Mouse (Mus musculus) thymus, postnatal 14 days (tissue): ENCODE measurements around the gene Cers5.
A peak's percentile ranks its signal among the peaks of the same experiment; 100 is the strongest.
"Not testable (repeated sequence)": the region's sequence is repeated elsewhere in the genome, so short reads cannot be mapped to it uniquely, and the experiment has no call there.

ENCODE experiments used
- DNase-seq: peaks from one replicate; pipeline ENCODE4 v3.0.0; 2021

Gene Cers5

DNA sequence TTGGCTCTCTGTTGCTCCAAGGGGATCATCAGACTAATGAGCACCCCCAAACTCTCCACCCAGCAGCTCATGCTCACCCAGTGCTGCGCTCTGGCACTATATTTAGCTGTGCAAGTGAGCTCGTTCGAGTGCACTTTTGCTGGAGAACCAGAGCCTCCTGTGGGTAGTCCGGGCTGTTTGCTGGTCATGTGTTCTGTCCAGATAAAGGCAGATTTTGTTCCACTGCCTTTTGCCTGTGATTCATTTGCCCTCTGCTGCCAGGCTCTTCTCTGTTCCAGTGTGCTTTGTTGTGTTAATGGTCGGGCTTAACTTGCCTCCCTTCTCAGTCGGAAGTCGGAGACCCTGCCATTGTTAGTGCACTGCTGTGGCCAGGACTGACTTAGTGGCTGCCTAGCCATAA, 67.8 kb downstream of the Cers5 start:
- no peak for DNase-seq

DNA sequence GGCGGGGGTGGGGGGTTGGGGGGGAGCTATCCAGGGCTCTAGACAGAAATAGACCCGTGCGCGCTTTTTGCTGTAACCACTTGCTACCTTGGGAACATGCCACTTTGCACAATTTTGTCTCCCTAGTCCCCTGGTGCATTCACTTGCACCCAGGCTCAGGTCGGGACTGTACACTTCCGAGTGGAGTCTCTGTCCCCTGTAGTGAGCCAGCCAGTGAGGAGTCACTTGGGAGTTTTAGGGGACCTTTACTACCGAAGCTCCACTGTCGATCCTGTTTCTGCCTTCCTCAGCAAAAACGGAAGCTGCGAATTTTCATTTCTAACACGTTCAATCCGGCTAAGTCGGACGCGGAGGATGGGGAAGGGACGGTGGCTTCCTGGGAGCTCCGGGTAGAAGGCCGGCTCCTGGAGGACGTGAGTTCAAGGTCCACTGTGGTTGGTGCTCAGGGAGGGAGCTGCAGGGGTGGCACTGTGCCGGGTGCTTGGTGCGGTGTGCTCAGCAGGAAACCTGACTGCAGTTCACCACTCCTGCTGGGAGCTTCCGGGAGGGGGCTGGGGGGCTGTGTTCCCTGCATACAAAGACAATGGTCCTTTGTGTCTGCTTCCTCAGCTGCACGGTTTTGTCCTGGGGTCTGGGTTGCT, 68.5 kb downstream of the Cers5 start:
- no peak for DNase-seq

DNA sequence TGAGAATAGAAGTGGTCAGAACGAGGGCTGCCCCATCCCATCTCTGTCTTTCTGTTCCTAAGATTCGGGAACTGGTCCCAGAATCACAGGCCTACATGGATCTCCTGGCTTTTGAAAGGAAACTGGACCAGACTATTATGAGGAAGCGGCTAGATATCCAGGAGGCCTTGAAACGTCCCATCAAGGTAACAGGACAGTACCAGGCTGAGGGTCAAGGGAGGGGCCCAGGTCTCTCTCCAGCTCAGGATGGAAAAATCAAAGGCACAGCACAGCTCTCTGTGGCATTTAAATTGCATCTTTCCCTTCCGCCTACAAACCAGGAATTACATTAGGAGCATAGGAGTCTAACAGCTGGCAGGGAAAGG, 69.0 kb downstream of the Cers5 start:
- DNase-seq: no peak

GRCm38 (mm10) chr15:99703104-99703503, 69.6 kb downstream of the Cers5 start:
- DNase-seq: no peak

- DNase-seq: peak; percentile 95
These were observed 70.4 kb downstream of the Cers5 start, which contains the start of gene Smarcd1 for GRCm38 (mm10) chr15:99701999-99702900. Smarcd1 (plus strand) TSS chr15:99702129.

GRCm38 (mm10) chr15:99701640-99701998, 71.1 kb downstream of the Cers5 start:
- not testable (repeated sequence) for DNase-seq

DNA sequence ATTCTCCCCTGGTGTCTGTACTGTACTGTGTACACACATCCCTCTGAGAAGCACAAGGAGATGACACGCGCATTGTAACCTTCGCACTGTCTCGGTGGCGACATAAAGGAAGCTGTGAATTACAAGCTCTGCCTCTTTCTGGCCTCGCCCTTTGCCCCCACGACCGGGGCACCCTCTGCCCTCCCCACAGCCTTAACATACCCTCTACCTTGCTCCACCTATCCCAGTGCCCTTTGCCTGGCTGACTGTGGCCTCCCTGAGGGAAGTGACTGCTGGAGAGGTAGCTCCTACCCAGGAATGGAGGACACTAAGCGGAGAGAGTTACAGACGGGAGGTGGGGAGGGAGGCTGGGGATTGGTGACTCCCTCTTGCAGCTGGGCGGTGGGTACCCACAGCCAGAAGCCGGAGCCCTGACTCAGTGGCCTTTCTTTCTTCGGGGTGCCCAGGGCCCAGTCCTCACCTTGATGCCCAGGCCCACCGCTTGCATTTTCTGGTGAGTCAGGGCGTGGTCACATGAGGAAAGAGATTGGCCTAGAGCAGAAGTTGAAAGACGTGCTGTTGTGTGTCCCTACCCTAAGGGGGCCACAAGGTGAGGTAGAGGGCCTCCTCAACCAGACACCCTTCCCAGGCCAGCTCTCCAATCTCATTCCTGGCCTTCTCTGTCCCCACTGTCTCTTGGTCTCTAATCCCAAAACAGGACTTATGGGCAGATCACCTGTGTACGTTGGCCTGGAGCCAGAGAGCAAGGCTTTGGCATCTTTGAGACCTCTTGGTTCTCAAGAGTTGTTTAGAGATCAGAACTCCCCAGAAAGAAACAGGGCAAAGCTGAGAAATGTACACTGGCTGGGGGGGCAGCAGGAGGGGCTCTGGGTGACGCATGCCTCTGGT, 72.2 kb downstream of the Cers5 start:
- no peak for DNase-seq

- DNase-seq: no peak
These were observed 73.0 kb downstream of the Cers5 start for GRCm38 (mm10) chr15:99699715-99700114.

DNA sequence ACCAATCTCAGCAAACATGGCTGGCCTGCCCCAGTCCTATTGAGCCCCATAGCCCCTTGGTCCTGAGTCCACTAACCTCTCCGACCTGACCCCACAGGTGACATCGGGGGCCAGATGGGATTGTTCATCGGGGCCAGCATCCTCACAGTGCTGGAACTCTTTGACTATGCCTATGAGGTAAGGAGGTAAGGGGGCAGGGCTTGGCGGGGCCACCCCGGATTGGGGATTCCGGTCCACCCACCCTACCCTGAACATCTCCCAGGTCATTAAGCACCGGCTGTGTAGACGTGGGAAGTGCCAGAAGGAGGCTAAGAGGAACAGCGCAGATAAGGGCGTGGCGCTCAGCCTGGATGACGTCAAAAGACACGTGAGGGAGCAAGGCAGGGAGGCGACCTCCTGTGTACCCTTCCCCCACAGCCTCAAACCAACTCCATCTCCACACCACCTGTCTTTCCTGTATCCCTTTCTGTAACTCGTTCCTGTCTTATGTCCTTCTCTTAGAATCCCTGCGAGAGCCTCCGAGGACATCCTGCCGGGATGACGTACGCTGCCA, 74.1 kb downstream of the Cers5 start:
- DNase-seq: no peak

GRCm38 (mm10) chr15:99697309-99697708, 75.4 kb downstream of the Cers5 start:
- DNase-seq: no peak

DNA sequence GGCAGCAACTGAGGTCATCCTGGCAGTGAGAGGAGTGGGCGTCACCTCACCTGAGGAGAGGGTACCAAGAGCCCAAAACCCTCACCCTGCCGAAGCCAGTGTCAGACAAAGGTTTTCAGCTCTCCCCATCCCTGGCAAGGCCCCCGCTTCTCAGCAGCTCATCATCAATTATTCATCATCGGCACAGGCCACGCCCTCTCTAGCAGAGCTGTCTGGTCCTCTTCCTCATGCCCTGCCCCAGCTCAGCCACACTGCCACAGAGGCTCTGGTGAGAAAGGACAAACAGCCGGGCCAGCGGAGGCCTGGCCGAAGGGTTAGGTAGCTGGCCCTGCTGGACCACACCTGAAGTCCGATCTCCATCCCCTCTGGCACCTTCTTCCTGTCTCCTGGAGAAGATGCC, 80.7 kb downstream of the Cers5 start:
- DNase-seq: no peak

DNA sequence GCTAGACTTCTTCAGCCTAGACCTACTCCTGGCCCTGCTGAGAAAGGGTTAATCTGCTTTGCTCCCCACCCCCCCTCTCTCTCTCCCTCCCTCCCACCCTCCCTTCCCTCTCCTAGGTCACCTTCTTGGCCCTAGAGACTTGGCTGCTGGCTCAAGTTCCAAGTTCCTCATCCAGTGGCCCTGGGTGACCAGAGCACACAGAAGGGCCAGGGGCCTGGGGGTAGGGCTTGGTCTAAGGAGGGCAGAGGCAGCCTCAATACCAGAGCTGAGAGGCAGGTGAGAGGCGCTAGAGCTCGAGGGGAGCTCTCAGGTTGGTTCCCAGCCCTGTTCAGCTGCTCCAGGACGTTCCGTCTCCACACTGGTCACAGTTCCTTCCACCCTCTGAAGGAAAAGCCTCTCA, 81.8 kb downstream of the Cers5 start:
- no peak for DNase-seq

DNA sequence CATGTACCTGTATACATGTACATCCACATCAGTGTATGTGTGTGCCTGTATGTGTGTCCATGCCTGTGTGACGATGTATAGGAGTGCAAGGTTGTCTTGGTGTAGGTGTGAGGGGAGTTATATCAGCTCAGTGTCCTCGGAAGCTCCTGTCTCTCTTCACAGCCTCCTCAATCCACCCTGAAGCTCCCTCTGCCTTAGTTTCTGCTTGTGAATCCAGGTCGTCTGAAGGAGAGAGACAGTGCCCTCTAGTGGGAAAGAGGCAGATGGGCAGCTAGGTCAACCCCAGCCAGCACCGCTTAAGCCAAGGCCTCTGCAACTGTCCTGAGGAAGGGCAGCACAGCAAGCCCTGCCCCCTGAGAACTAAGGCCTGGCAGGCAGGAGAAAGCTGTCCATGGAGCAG, 84.0 kb downstream of the Cers5 start:
- DNase-seq: peak; percentile 47
